Mouse (Mus musculus): ENCODE results near the gene Tada3.

Gene Tada3

GRCm38 (mm10) chr6:113386025-113386424 is 8.3 kb upstream of the Tada3 start:
- no peak for DNase-seq (ENCODE audit: low spot score)

GRCm38 (mm10) chr6:113385160-113385714 is 7.6 kb upstream of the Tada3 start:
- DNase-seq (ENCODE audit: low spot score) = no peak

- DNase-seq (ENCODE audit: low spot score) = no peak
Measured at GRCm38 (mm10) chr6:113384351-113384927, 6.8 kb upstream of the Tada3 start.

- DNase-seq (ENCODE audit: low spot score) = no peak
Measured at GRCm38 (mm10) chr6:113380480-113380879, 2.8 kb upstream of the Tada3 start.

GRCm38 (mm10) chr6:113379246-113379645 is 1.6 kb upstream of the Tada3 start:
- no peak for DNase-seq (ENCODE audit: low spot score)

GRCm38 (mm10) chr6:113377172-113377495 is 549 bp downstream of the Tada3 start:
- no peak for DNase-seq (ENCODE audit: low spot score)

- no peak for DNase-seq (ENCODE audit: low spot score)
Measured at GRCm38 (mm10) chr6:113373491-113373890, 4.2 kb downstream of the Tada3 start.

GRCm38 (mm10) chr6:113370194-113370929 is 7.3 kb downstream of the Tada3 start:
- DNase-seq (ENCODE audit: low spot score) = no peak

GRCm38 (mm10) chr6:113368577-113368976 is 9.1 kb downstream of the Tada3 start:
- DNase-seq (ENCODE audit: low spot score) = no peak

- DNase-seq (ENCODE audit: low spot score) = no peak
Measured at GRCm38 (mm10) chr6:113368124-113368523, 9.6 kb downstream of the Tada3 start.

- no peak for DNase-seq (ENCODE audit: low spot score)
Measured at GRCm38 (mm10) chr6:113367574-113367973, 10.1 kb downstream of the Tada3 start.

GRCm38 (mm10) chr6:113366639-113367038 is 11.0 kb downstream of the Tada3 start:
- DNase-seq (ENCODE audit: low spot score) = no peak

GRCm38 (mm10) chr6:113364518-113365135 is 13.1 kb downstream of the Tada3 start:
- no peak for DNase-seq (ENCODE audit: low spot score)

GRCm38 (mm10) chr6:113362241-113362640 is 15.4 kb downstream of the Tada3 start:
- DNase-seq (ENCODE audit: low spot score) = no peak

GRCm38 (mm10) chr6:113361476-113361875 is 16.2 kb downstream of the Tada3 start:
- DNase-seq (ENCODE audit: low spot score) = no peak

- DNase-seq (ENCODE audit: low spot score) = no peak
Measured at GRCm38 (mm10) chr6:113353696-113354095, 24.0 kb downstream of the Tada3 start.

GRCm38 (mm10) chr6:113352820-113353219 is 24.9 kb downstream of the Tada3 start:
- no peak for DNase-seq (ENCODE audit: low spot score)

- DNase-seq (ENCODE audit: low spot score) = no peak
Measured at GRCm38 (mm10) chr6:113351653-113352052, 26.0 kb downstream of the Tada3 start.

- DNase-seq (ENCODE audit: low spot score) = no peak
Measured at GRCm38 (mm10) chr6:113351161-113351560, 26.5 kb downstream of the Tada3 start.

GRCm38 (mm10) chr6:113350538-113350937 is 27.1 kb downstream of the Tada3 start:
- DNase-seq (ENCODE audit: low spot score) = no peak

GRCm38 (mm10) chr6:113346897-113347296 is 30.8 kb downstream of the Tada3 start:
- DNase-seq (ENCODE audit: low spot score) = no peak

GRCm38 (mm10) chr6:113344321-113344720 is 33.4 kb downstream of the Tada3 start:
- DNase-seq (ENCODE audit: low spot score) = no peak
